Mouse (Mus musculus) embryonic facial prominence, embryonic 15.5 days (tissue): ENCODE measurements around the gene Cse1l. TPM values are rescaled to one million over a fixed set of nuclear protein-coding genes. Genes with fewer than 3 reads are reported as not detected.

Source experiments
- ATAC-seq: fragments of 200-750 bp; cut with Nextera tagmentation; 2 replicates; pipeline ENCODE4 v1.8.0; 2017; ENCODE audit warnings: low read depth, moderate TSS enrichment; ENCODE audit not compliant: insufficient number of reproducible peaks, low FRiP score, low TSS enrichment
- H3K27ac ChIP-seq: fragments of 300-500 bp; sonication (generic); replicated peaks from 2 replicates; pipeline ENCODE4 v1.5.1; 2015; ENCODE audit warnings: mild to moderate bottlenecking, inconsistent platforms
- H3K27me3 ChIP-seq: fragments of 300-500 bp; sonication (generic); 2 replicates; pipeline ENCODE4 v1.6.1; 2015; ENCODE audit warnings: inconsistent platforms
- H3K36me3 ChIP-seq: fragments of 300-500 bp; sonication (generic); 2 replicates; pipeline ENCODE4 v1.6.1; 2015; ENCODE audit warnings: mild to moderate bottlenecking, inconsistent platforms
- H3K4me1 ChIP-seq: fragments of 300-500 bp; sonication (generic); 2 replicates; pipeline ENCODE4 v1.6.1; 2015; ENCODE audit warnings: inconsistent platforms
- H3K4me2 ChIP-seq: fragments of 300-500 bp; sonication (generic); replicated peaks from 2 replicates; pipeline ENCODE4 v1.6.1; 2015; ENCODE audit warnings: mild to moderate bottlenecking, inconsistent platforms
- H3K4me3 ChIP-seq: fragments of 300-500 bp; sonication (generic); replicated peaks from 2 replicates; pipeline ENCODE4 v1.5.1; 2015; ENCODE audit warnings: mild to moderate bottlenecking, inconsistent platforms
- H3K9ac ChIP-seq: fragments of 300-500 bp; sonication (generic); 2 replicates; pipeline ENCODE4 v1.6.1; 2015; ENCODE audit warnings: inconsistent platforms
- H3K9me3 ChIP-seq: fragments of 300-500 bp; sonication (generic); replicated peaks from 2 replicates; pipeline ENCODE4 v1.6.1; 2016; ENCODE audit warnings: inconsistent platforms
- WGBS: fragments of 180-500 bp; shearing (Covaris S2); methylation state at CpG from one replicate; pipeline ENCODE4 v1.1.7; 2015; 5-methylcytosine and 5-hydroxymethylcytosine counted together
- polyA plus RNA-seq: library from polyadenylated mRNA; unstranded; fragments of >200 nt; fragmentation: Nextera tagmentation; extraction: Ambion mirVana; gene quantifications from 2 replicates; pipeline ENCODE4 v1.2.1, GENCODE M21; 2015

Cse1l gene
- polyA plus RNA-seq, 1 experiment from 2014 or later: 92.2 TPM

DNA sequence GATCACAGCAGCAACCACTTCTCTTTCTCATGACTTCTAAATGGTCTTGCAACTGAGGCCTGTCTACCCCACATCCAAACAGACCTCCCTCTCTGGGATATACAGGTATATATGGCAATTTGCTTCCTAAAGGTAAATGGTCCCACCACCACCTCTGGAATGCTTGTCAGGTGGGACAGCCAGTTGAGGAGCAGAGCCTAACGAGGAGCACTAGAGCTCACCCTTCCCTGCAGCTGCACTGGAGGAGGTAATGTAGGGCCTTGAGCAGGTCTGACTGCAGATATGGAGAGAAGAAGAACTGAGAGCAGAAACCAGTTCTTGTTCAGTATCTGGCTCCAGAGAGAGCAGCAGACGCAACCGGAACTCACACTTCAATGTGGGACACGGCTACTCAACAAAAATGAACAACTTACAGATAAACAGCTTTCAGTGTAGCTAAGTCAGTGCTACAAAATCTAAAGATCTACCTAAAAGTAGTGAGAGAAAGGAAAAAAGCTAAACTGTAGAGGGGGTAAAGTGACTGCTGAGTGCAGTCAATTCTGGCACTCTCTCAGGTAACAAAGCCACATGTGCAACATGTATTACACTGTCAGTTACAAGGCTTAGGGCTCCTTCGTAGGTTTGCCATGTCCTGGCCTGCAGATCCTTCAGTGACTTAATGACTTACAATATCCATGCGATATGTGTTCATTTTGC is 68.5 kb downstream of the Cse1l start:
- no peaks in the 10 kb centered on the region for H3K9me3 ChIP-seq
- 64% methylated on average over 6 of the region's 6 CpGs for WGBS
- ATAC-seq: no peak
- H3K4me1 ChIP-seq: peaks cover 42% of the 10 kb centered on the region
- H3K9ac ChIP-seq: no peak overlapping the region
- no peak overlapping the region for H3K4me2 ChIP-seq
- no peak overlapping the region for H3K4me3 ChIP-seq
- no peak overlapping the region for H3K27ac ChIP-seq
- no peaks in the 10 kb centered on the region for H3K27me3 ChIP-seq
- no peaks in the 10 kb centered on the region for H3K36me3 ChIP-seq

DNA sequence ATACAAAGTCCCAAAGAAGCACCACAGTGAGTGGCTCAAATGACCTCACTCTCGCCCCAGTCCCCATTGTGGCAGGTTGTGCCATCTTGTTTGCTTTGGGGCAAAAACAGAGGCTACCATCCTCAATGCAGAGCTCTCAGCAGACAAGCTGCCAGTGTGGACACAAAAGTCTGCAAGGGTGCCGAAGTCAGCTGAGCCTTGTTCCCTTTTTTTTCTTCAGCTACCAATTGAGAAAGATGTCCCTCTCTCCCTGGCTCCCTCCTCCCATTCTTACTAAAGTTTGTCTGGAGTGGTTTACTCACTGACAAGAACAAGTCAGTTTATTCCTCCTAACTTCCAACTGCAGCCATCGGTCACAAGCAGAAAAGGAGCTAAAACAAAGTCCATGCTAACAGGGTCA is 70.5 kb downstream of the Cse1l start:
- Histone ChIP-seq H3K27ac (peak overlapping the region; percentile 74), H3K9me3 (no peaks in the 10 kb centered on the region), H3K27me3 (no peaks in the 10 kb centered on the region), H3K36me3 (no peaks in the 10 kb centered on the region), H3K4me1 (peaks cover 42% of the 10 kb centered on the region), H3K4me3 (no peak overlapping the region), H3K4me2 (no peak overlapping the region), H3K9ac (no peak overlapping the region)
- 58% methylated on average over 3 of the region's 3 CpGs for WGBS
- ATAC-seq: no peak

DNA sequence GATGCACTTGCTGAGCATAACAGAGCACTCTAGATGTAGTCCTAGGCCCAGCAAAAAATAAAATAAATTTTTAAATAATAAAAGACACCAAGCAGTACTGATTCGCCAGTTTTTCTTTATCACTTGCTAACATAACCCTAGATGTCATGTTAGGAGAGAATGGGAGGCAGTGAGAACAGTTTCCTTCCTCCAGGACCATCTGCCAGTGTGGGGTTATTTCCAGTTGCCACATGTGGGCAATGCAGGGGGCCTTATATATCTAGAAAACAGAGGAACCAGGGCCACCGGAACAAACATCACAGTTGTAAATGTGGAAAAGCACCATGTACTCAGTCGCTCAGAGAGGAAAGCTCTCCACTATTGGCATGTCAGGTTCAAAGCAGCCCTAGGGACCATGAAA is 71.7 kb downstream of the Cse1l start:
- Histone ChIP-seq H3K36me3 (no peaks in the 10 kb centered on the region), H3K4me1 (peaks cover 42% of the 10 kb centered on the region), H3K9me3 (no peaks in the 10 kb centered on the region), H3K4me3 (no peak overlapping the region), H3K27me3 (no peaks in the 10 kb centered on the region), H3K9ac (no peak overlapping the region), H3K4me2 (no peak overlapping the region), H3K27ac (peak overlapping the region; percentile 74; the same call in 1 of the 2 replicates)
- 47% methylated on average over 3 of the region's 3 CpGs for WGBS
- ATAC-seq: no peak

DNA sequence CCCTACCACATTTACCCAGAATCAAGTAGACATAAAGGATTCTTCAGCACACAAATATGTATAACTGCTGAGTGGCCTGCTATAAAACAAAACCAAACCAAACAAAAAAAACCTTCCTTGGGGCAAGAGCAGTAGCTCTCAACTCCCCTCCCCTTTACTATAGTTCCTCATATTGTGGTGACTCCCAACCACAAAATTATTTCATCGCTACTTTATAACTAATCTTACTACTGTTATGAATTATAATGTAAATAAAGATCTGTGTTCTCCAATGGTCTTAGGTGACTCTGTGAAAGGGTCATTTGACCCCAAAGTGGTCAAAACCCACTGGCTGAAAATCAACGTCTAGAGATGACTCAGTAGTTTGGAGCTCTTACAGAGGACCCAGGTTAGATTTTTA is 74.3 kb downstream of the Cse1l start:
- no peak overlapping the region for H3K27ac ChIP-seq

DNA sequence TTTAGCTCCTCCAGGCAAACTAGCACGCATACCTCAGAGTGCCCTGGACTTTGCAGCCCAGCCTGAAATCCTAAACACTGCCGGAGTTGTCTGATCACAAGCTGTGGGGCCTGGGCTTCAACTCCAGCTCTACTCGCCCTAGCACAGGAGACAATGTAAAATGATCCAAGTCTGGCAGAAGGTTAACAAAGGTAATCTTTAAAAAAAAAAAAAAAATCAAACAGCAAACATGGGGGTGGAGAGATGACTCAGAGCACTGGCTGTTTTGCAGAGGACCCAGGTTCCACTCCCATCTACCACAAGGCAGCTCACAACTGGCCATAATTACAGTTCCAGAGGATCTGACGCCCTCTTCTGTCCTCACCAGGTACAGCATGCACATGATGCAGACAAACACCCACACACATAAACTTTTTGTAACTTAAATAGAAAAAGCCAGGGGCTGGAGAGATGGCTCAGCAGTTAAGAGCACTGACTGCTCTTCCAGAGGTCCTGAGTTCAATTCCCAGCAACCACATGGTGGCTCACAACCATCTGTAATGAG is 77.6 kb downstream of the Cse1l start:
- no peak for ATAC-seq
- Histone ChIP-seq H3K9me3 (no peaks in the 10 kb centered on the region), H3K27me3 (no peaks in the 10 kb centered on the region), H3K4me2 (no peak overlapping the region), H3K4me1 (no peaks in the 10 kb centered on the region), H3K36me3 (no peaks in the 10 kb centered on the region), H3K9ac (no peak overlapping the region), H3K4me3 (no peak overlapping the region), H3K27ac (no peak overlapping the region)
- WGBS: 76% methylated on average over 4 of the region's 4 CpGs

More for the DNA sequence above, 74.3 kb downstream of the Cse1l start:
- Histone ChIP-seq H3K4me1 (peaks cover 31% of the 10 kb centered on the region), H3K36me3 (no peaks in the 10 kb centered on the region), H3K9ac (no peak overlapping the region), H3K27me3 (no peaks in the 10 kb centered on the region), H3K9me3 (no peaks in the 10 kb centered on the region), H3K4me3 (no peak overlapping the region), H3K4me2 (no peak overlapping the region)
- ATAC-seq: no peak
- 81% methylated on average over 2 of the region's 2 CpGs for WGBS

DNA sequence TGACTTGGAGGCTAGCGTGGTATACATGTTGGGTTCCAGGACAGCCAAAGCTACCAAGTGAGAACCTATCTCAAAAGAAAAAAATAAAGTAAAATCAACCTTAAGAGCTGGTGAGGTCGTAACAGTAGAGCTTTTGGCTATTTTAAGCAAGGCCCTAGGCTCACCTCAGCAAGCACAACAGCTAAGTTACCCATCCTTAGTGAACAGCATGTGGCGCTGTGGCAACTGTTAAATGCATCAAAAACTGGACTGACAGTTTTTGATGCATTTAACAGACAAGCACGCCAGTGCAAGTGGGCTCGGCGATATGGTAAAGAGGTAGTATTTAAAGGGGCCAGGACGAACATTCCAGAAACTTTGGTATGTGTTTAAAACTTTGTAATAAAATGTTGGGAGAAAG is 85.0 kb downstream of the Cse1l start:
- no peak for ATAC-seq
- H3K27ac ChIP-seq: no peak overlapping the region
- H3K9ac ChIP-seq: no peak overlapping the region
- H3K4me3 ChIP-seq: no peak overlapping the region
- no peak overlapping the region for H3K4me2 ChIP-seq
- no peaks in the 10 kb centered on the region for H3K27me3 ChIP-seq
- H3K4me1 ChIP-seq: peaks cover 47% of the 10 kb centered on the region
- H3K9me3 ChIP-seq: no peaks in the 10 kb centered on the region
- no peaks in the 10 kb centered on the region for H3K36me3 ChIP-seq
- WGBS: 52% methylated on average over 7 of the region's 7 CpGs

DNA sequence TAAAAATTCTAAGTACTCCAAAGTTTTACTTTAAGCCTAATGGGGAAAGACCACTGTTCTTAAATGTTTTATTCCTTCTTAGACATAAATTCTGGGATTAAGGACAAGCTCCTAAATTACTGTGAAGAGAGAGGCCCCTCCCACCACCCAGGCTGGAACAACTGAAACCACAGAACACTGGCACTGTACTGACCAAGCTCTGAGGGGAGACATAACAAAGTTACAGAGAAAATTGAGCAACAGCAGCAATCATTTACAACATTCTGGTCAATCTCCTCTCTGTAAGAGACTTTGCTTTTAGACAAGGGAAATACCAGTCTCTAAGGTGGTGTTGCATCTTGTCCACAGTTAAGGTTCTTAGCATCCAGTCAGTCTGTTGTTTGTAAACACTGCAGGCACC is 86.1 kb downstream of the Cse1l start:
- H3K27me3 ChIP-seq: no peaks in the 10 kb centered on the region
- H3K4me1 ChIP-seq: peaks cover 51% of the 10 kb centered on the region
- no peaks in the 10 kb centered on the region for H3K36me3 ChIP-seq
- no peaks in the 10 kb centered on the region for H3K9me3 ChIP-seq
- H3K9ac ChIP-seq: 0 out of 2 replicates have a peak overlapping the region, but pooled peaks have one; percentile 12
- H3K4me2 ChIP-seq: no peak overlapping the region
- no peak for ATAC-seq
- no peak overlapping the region for H3K4me3 ChIP-seq
- H3K27ac ChIP-seq: peak overlapping the region; percentile 53

DNA sequence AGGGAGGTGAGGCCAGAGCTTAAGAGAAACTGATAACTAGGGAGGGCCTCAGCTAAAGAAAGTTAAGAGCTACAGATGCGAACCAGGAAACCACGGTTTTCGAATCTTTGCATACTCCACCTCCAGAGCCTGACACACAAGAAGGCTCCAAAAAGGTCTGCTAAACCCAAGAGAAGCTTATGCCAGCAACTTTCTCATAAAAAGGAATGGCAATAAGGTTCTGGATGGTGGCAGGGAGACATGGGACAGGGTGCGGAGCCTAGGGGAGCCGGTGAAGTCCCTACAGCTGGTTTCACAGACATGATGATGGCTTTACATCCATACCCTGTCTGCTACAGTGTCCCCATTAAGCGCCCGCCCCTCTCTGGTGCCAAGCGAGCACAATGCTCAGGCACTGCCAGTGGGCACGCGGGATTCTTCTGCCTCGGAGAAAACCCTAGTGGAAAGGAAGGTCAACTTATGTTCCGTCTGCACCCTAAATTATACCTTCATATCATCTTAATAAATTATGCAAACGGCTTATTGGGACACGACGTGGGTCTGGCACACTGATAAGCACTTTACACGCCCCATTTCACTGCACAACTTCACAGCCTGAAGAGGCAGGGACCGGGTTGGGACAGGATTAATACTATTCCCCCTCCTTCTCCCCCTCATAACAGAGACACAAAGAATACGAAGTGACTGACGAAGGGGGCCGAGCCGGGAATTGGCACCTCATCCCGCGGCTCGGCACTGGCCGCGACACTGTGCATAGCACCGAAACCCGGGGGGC is 89.4 kb downstream of the Cse1l start:
- peaks cover 51% of the 10 kb centered on the region for H3K4me1 ChIP-seq
- H3K36me3 ChIP-seq: no peaks in the 10 kb centered on the region
- 2% methylated on average over 28 of the region's 28 CpGs for WGBS
- no peaks in the 10 kb centered on the region for H3K9me3 ChIP-seq
- peak overlapping the region; percentile 97 for H3K9ac ChIP-seq
- H3K27ac ChIP-seq: peak overlapping the region; percentile 99
- H3K4me3 ChIP-seq: peak overlapping the region; percentile 88
- peak overlapping the region; percentile 84 for H3K4me2 ChIP-seq
- no peaks in the 10 kb centered on the region for H3K27me3 ChIP-seq
- ATAC-seq: 0 out of 2 replicates have a peak, but pooled peaks have one; percentile 1

Other genes starting within 250 kb of the Cse1l start
- 25.5 and 28.0 TPM in 2 replicates for gene Prex1, start 192.2 kb upstream of the Cse1l start, polyA plus RNA-seq
- gene Trp53rkb, start 113.5 kb upstream of the Cse1l start, polyA plus RNA-seq: 7.2 and 8.3 TPM in 2 replicates
- gene Arfgef2, start 100.5 kb upstream of the Cse1l start, polyA plus RNA-seq: 4.5 TPM in 2 replicates
- 96.9 and 97.3 TPM in 2 replicates for gene Stau1, start 90.3 kb downstream of the Cse1l start, polyA plus RNA-seq
- 44.3 and 47.6 TPM in 2 replicates for gene Ddx27, start 109.2 kb downstream of the Cse1l start, polyA plus RNA-seq
- gene Znfx1, start 157.0 kb downstream of the Cse1l start, polyA plus RNA-seq: 8.8 and 9.5 TPM in 2 replicates